Mouse (Mus musculus) testis, postnatal 10 days (tissue): ENCODE results near the gene Agap3.

Source experiments
- DNase-seq: peaks from one replicate; pipeline ENCODE4 v3.0.0; 2021; ENCODE audit warnings: low spot score

Gene Agap3

GRCm38 (mm10) chr5:24523806-24524205 is 71.8 kb downstream of the Agap3 start:
- DNase-seq: no peak

GRCm38 (mm10) chr5:24524522-24524921 is 72.5 kb downstream of the Agap3 start:
- DNase-seq: no peak

- DNase-seq: no peak
Observed at GRCm38 (mm10) chr5:24525360-24526189, 73.6 kb downstream of the Agap3 start.

- no peak for DNase-seq
Observed at GRCm38 (mm10) chr5:24526190-24526888, 74.4 kb downstream of the Agap3 start.

- peak; percentile 63 for DNase-seq
Observed at GRCm38 (mm10) chr5:24526889-24527230, 74.9 kb downstream of the Agap3 start, which contains the start of gene Gbx1. Gene Gbx1, minus strand, starts transcription at chr5:24527202.

GRCm38 (mm10) chr5:24527780-24528179 is 75.8 kb downstream of the Agap3 start:
- DNase-seq: no peak

GRCm38 (mm10) chr5:24530042-24530689 is 78.2 kb downstream of the Agap3 start:
- peak; percentile 96 for DNase-seq

GRCm38 (mm10) chr5:24533391-24533790 is 81.4 kb downstream of the Agap3 start:
- no peak for DNase-seq

- no peak for DNase-seq
Observed at GRCm38 (mm10) chr5:24534292-24534691, 82.3 kb downstream of the Agap3 start.

- DNase-seq: no peak
Observed at GRCm38 (mm10) chr5:24535731-24536130, 83.8 kb downstream of the Agap3 start.

GRCm38 (mm10) chr5:24536511-24536910 is 84.5 kb downstream of the Agap3 start:
- no peak for DNase-seq

GRCm38 (mm10) chr5:24537618-24538017 is 85.6 kb downstream of the Agap3 start:
- DNase-seq: no peak

GRCm38 (mm10) chr5:24539571-24540296 is 87.8 kb downstream of the Agap3 start:
- DNase-seq: no peak

- DNase-seq: peak; percentile 82
Observed at GRCm38 (mm10) chr5:24540387-24541143, 88.6 kb downstream of the Agap3 start, which contains the start of gene Asb10. Gene Asb10, minus strand, starts transcription at chr5:24540978.

- no peak for DNase-seq
Observed at GRCm38 (mm10) chr5:24541144-24541569, 89.2 kb downstream of the Agap3 start.

GRCm38 (mm10) chr5:24542643-24543042 is 90.7 kb downstream of the Agap3 start:
- no peak for DNase-seq

- DNase-seq: peak; percentile 79
Observed at GRCm38 (mm10) chr5:24550598-24551316, 98.8 kb downstream of the Agap3 start.

- no peak for DNase-seq
Observed at GRCm38 (mm10) chr5:24551317-24551688, 99.3 kb downstream of the Agap3 start.
